Mouse (Mus musculus) ES-E14 (cell line): Measurements from ENCODE around the gene Tfdp1. TPM values are rescaled to one million over a fixed set of nuclear protein-coding genes. Genes with fewer than 3 reads are reported as not detected.

Experiments
- DNase-seq: peaks from one replicate; pipeline ENCODE4 v3.0.0-alpha.2; 2013; ENCODE audit warnings: low read depth, low spot score
- H3K27ac ChIP-seq: 2 replicates; pipeline ENCODE4 v1.5.1; 2012; ENCODE audit warnings: low read depth, mild to moderate bottlenecking, low read length, moderate library complexity, mixed read lengths; ENCODE audit not compliant: poor library complexity, insufficient read depth, severe bottlenecking
- H3K36me3 ChIP-seq: 2 replicates; pipeline ENCODE4 v1.6.1; 2012; ENCODE audit warnings: mild to moderate bottlenecking, low read length, moderate library complexity, mixed read lengths; ENCODE audit not compliant: control insufficient read depth, poor library complexity, insufficient read depth, severe bottlenecking
- H3K4me1 ChIP-seq, 2 experiments: fragments of 150-350 bp in 1 of 2; sonication (generic) in 1 of 2; 2 replicates each; pipeline ENCODE4 v1.6.1; 2012; ENCODE audit warnings: low read length in 2 of 2, mild to moderate bottlenecking in 1 of 2, mixed read lengths in 1 of 2; ENCODE audit not compliant: control insufficient read depth in 2 of 2, insufficient read depth in 2 of 2, poor library complexity in 1 of 2
- H3K4me3 ChIP-seq, 2 experiments: fragments of 150-350 bp in 1 of 2; sonication (generic) in 1 of 2; 2 replicates each; pipeline ENCODE4 v1.5.1; 2012; ENCODE audit warnings: low read length in 2 of 2, low read depth in 1 of 2, mild to moderate bottlenecking in 1 of 2, mixed read lengths in 1 of 2; ENCODE audit not compliant: insufficient read depth in 1 of 2, poor library complexity in 1 of 2, severe bottlenecking in 1 of 2
- H3K9ac ChIP-seq: 2 replicates; pipeline ENCODE4 v1.6.1; 2012; ENCODE audit warnings: low read depth, mild to moderate bottlenecking, low read length, mixed read lengths; ENCODE audit not compliant: poor library complexity, insufficient read depth, severe bottlenecking
- H3K9me3 ChIP-seq: fragments of 150-350 bp; sonication (generic); 2 replicates; pipeline ENCODE4 v1.6.1; 2012; ENCODE audit warnings: low read depth, mild to moderate bottlenecking, low read length; ENCODE audit not compliant: control insufficient read depth, insufficient read depth
- CHD2 ChIP-seq: IDR thresholded peaks from 2 replicates; pipeline ENCODE4 v1.6.1; 2014; ENCODE audit warnings: mild to moderate bottlenecking, low read depth, low read length, inconsistent platforms
- HCFC1 ChIP-seq: IDR thresholded peaks from 2 replicates; pipeline ENCODE4 v1.6.1; 2012; ENCODE audit warnings: low read length, inconsistent platforms, borderline replicate concordance; ENCODE audit not compliant: insufficient read depth
- MAFK ChIP-seq: IDR thresholded peaks from 2 replicates; pipeline ENCODE4 v1.6.1; 2014; ENCODE audit warnings: mild to moderate bottlenecking, low read depth, low read length, inconsistent platforms; ENCODE audit not compliant: insufficient read depth
- ZC3H11A ChIP-seq: IDR thresholded peaks from 2 replicates; pipeline ENCODE4 v1.6.1; 2012; ENCODE audit warnings: low read depth, mild to moderate bottlenecking, inconsistent platforms, low read length, borderline replicate concordance
- ZNF384 ChIP-seq: IDR thresholded peaks from 2 replicates; pipeline ENCODE4 v1.6.1; 2012; ENCODE audit warnings: low read depth, low read length, inconsistent platforms
- in situ Hi-C, 2 experiments: fragments of 600-800 bp; cut with MboI; formaldehyde crosslinking; loops; one replicate each; pipeline ENCODE4 v1.15.1; 2025; ENCODE audit warnings: low sequenced_read_pairs in 2 of 2, inconsistent platforms in 1 of 2; ENCODE audit not compliant: unreplicated experiment in 2 of 2
- total RNA-seq: library from RNA; depleted of rRNA; stranded (reverse); fragments of 300-350 nt; gene quantifications from 2 replicates; pipeline ENCODE4 v1.2.3, GENCODE M21; 2012; rRNA removed

Gene Tfdp1
- total RNA-seq: 97.9 and 110 TPM in 2 replicates

DNA sequence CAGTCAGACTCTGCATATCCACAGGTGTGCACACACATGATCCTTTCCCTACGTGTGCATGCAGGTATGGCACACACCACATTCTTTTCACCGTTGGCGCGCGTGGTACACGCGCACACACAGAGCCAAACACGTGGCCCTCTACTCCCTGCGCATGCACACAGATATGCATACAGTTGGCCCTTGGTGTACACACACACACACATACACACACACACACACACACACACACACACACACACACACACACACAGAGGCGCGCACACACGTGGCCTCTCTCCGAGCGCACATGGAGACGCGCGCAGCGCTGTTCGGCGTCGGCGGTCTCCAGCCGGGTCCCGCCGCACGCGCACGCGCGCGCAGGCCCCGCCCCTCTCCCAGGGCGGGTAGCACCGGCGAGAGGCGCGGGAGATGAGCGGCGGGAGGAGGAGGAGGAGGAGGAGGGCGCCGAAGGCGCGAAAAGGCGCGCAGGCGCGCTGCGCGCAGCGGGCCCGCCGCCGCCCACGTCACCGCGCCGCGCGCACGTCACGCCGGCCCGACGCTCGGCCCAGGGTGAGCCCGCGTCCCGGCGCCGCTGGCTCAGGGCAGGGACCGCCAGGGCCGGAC lies at the start of gene Tfdp1:
TSS of gene Tfdp1 (plus strand) at position 497 of the 606 bp plus-strand sequence.
- DNase-seq: peak; percentile 74
- TF ChIP-seq ZNF384 (no peak), HCFC1 (no peak), CHD2 (no peak), MAFK (no peak), ZC3H11A (no peak)
- in situ Hi-C loops: no loop called here
- Histone ChIP-seq H3K9me3 (no peaks in the 10 kb centered on the region), H3K9ac (peak within 1 kb of the TSS; percentile 96), H3K4me3 (peak within 1 kb of the TSS; percentile 85 to 91), H3K27ac (peak within 1 kb of the TSS; percentile 54), H3K4me1 (peaks cover 5 to 11% of the 10 kb centered on the region in 2 experiments; a peak in 3 of 4 replicates), H3K36me3 (peaks cover 17% of the 10 kb centered on the region)

DNA sequence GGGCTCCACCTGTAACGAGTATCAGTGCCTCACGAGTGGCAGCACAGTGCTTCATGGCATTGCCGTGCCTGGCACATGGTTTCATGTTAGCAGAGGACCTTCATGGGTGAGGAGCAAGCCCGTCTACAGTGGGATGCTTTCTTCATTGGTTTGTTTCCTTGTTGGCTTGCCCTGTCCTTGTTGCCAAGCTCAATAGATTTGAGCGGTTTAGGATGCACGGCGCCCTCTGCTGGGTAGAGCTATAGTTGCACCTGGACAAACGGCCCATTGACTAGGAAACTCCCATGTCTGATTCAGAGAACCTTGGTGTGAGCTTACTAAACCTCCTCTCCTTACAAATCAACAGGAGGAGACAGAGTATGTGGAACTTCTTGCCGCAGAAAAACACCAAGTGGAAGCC lies 46.2 kb upstream of the Tfdp1 start:
- H3K36me3 ChIP-seq: peaks cover 10% of the 10 kb centered on the region
- no peak for TF ChIP-seq ZNF384
- no peak for TF ChIP-seq HCFC1
- no peak for TF ChIP-seq MAFK
- TF ChIP-seq ZC3H11A: 0 out of 2 replicates have a peak, but pooled peaks have one; percentile 4
- no peak for TF ChIP-seq CHD2
- peaks cover 0 to 3% of the 10 kb centered on the region in 2 experiments; a peak in 1 of 4 replicates for H3K4me1 ChIP-seq
- no peak overlapping the region for H3K27ac ChIP-seq
- H3K9ac ChIP-seq: peak overlapping the region; percentile 27; the same call in 1 of the 2 replicates
- in situ Hi-C loops: no loop called here
- H3K9me3 ChIP-seq: no peaks in the 10 kb centered on the region
- DNase-seq: peak; percentile 78
- peak overlapping the region; percentile 6 to 22; a peak in 2 of 4 replicates for H3K4me3 ChIP-seq

DNA sequence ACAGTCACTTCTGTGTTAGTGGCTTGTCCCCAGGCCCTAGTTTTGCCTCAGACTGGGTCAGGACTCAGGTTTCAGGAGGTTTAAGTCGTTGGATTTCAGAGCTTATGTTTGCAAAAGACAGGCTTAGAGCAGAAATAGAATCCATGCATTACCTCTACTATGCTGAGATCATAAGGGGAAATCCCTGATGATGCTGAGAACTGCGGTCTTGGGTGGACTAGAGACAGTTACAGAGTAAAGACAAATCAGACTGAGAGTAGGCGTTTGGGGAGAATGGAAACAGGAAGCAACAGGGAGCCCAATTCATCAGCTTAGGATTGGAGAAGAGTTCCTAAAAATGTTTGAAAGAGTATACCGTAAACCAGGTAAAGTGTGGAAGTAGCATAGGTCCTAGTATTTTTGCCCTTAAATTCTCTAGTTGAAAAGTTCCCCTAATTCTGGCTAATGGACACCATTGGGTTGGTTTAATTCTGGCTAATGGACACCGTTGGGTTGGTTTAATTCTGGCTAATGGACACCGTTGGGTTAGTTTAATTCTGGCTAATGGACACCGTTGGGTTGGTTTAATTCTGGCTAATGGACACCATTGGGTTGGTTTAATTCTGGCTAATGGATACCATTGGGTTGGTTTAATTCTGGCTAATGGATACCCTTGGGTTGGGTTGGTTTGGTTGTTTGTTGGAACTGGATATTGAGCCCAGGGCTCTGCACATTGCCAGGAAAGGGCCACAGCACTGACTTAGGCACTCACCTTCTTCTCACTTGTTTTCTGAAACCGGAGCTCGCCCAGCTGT lies 44.7 kb upstream of the Tfdp1 start:
- H3K4me1 ChIP-seq: peaks cover 0 to 3% of the 10 kb centered on the region in 2 experiments; a peak in 1 of 4 replicates
- H3K9ac ChIP-seq: no peak overlapping the region
- H3K27ac ChIP-seq: no peak overlapping the region
- peaks cover 10% of the 10 kb centered on the region for H3K36me3 ChIP-seq
- in situ Hi-C loops: no loop called here
- no peak overlapping the region for H3K4me3 ChIP-seq
- TF ChIP-seq ZC3H11A: no peak
- TF ChIP-seq CHD2: no peak
- TF ChIP-seq HCFC1: no peak
- TF ChIP-seq MAFK: no peak
- no peak for TF ChIP-seq ZNF384
- no peaks in the 10 kb centered on the region for H3K9me3 ChIP-seq
- DNase-seq: no peak

DNA sequence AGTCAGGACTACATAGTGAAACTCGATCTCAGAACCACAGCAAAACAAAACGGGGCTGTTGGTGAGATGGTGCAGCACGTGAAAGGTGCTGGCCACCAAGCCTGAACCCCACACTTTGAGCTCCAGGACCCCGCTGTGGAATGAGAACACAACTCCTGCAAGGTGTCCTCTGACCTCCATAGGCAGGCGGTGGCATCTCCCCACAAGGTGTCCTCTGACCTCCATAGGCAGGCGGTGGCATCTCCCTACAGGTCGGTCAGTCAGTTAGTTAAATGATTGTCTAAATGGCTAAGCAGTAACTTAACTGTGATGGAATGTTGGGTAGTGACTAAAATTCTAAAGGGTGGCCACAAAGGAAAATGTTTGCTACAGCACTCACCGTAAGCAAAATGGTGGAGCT lies 39.0 kb upstream of the Tfdp1 start:
- H3K9me3 ChIP-seq: no peaks in the 10 kb centered on the region
- H3K9ac ChIP-seq: no peak overlapping the region
- H3K4me3 ChIP-seq: no peak overlapping the region
- H3K27ac ChIP-seq: no peak overlapping the region
- H3K4me1 ChIP-seq: no peaks in the 10 kb centered on the region
- peaks cover 10% of the 10 kb centered on the region for H3K36me3 ChIP-seq
- TF ChIP-seq ZC3H11A: no peak
- TF ChIP-seq CHD2: no peak
- no peak for TF ChIP-seq MAFK
- no peak for TF ChIP-seq ZNF384
- no peak for TF ChIP-seq HCFC1
- DNase-seq: no peak
- in situ Hi-C loops: no loop called here
